Mouse (Mus musculus) hematopoietic stem cell, adult 5-6 weeks (primary cell): ENCODE results near the gene Ppil6. TPM values are rescaled to one million over a fixed set of nuclear protein-coding genes. Genes with fewer than 3 reads are reported as not detected.

Experiments
- ATAC-seq, 2 experiments: fragments of 125-278 bp in 1 of 2; replicated peaks in 1 of 2; 2 replicates each; pipeline ENCODE4 v1.8.0; 2016 to 2017; ENCODE audit warnings: inconsistent platforms in 2 of 2, mild to moderate bottlenecking in 2 of 2, moderate number of reproducible peaks in 2 of 2, low read depth in 1 of 2, moderate TSS enrichment in 1 of 2; ENCODE audit not compliant: low FRiP score in 2 of 2, poor library complexity in 2 of 2, severe bottlenecking in 2 of 2, insufficient read depth in 1 of 2, low TSS enrichment in 1 of 2
- total RNA-seq: library from RNA; stranded (forward); fragments of 172-1452, 232-1000 nt; gene quantifications from 2 replicates; pipeline ENCODE4 v1.2.3, GENCODE M21; 2017

Gene Ppil6
- total RNA-seq, 1 experiment from 2014 or later = 1.4 TPM

- ATAC-seq = no peak
Observed at GRCm38 (mm10) chr10:41474981-41475391, 15.3 kb upstream of the Ppil6 start.

GRCm38 (mm10) chr10:41476171-41477017 lies 13.8 kb upstream of the Ppil6 start, which contains the start of gene Mical1:
TSS of gene Mical1 (plus strand) at chr10:41476314.
- ATAC-seq = peak; percentile 30 to 36; a peak in 3 of 4 replicates

GRCm38 (mm10) chr10:41477018-41477277 lies 13.3 kb upstream of the Ppil6 start:
- no peak for ATAC-seq

- peak; percentile 47 to 51 for ATAC-seq
Observed at GRCm38 (mm10) chr10:41477278-41478181, 12.7 kb upstream of the Ppil6 start.

GRCm38 (mm10) chr10:41479961-41480360 lies 10.3 kb upstream of the Ppil6 start:
- ATAC-seq = no peak

GRCm38 (mm10) chr10:41480938-41481880 lies 9.0 kb upstream of the Ppil6 start:
- ATAC-seq = no peak

- no peak for ATAC-seq
Observed at GRCm38 (mm10) chr10:41482446-41482845, 7.8 kb upstream of the Ppil6 start.

- no peak for ATAC-seq
Observed at GRCm38 (mm10) chr10:41485778-41486177, 4.5 kb upstream of the Ppil6 start.

- no peak for ATAC-seq
Observed at GRCm38 (mm10) chr10:41486506-41487170, 3.6 kb upstream of the Ppil6 start.

GRCm38 (mm10) chr10:41488877-41489276 lies 1.4 kb upstream of the Ppil6 start:
- peak in 1 of 2 experiments; percentile 18; a peak in 1 of 4 replicates for ATAC-seq

- no peak for ATAC-seq
Observed at GRCm38 (mm10) chr10:41489294-41489693, 945 bp upstream of the Ppil6 start.

GRCm38 (mm10) chr10:41490518-41490873 lies 257 bp downstream of the Ppil6 start:
- ATAC-seq = no peak

- no peak for ATAC-seq
Observed at GRCm38 (mm10) chr10:41491111-41491510, 872 bp downstream of the Ppil6 start.

- no peak for ATAC-seq
Observed at GRCm38 (mm10) chr10:41500941-41501340, 10.7 kb downstream of the Ppil6 start.

GRCm38 (mm10) chr10:41504996-41505395 lies 14.8 kb downstream of the Ppil6 start:
- no peak for ATAC-seq

- peak; percentile 77 to 86 for ATAC-seq
Observed at GRCm38 (mm10) chr10:41505446-41505845, 15.2 kb downstream of the Ppil6 start.

- peak; percentile 37 to 53; a peak in 1 of 4 replicates for ATAC-seq
Observed at GRCm38 (mm10) chr10:41509160-41509559, 18.9 kb downstream of the Ppil6 start.
